Mouse (Mus musculus) MEL (cell line): ENCODE measurements around the gene Nfatc4.

Experiments
- SMC3 ChIP-seq: IDR thresholded peaks from 2 replicates; pipeline ENCODE4 v1.6.1; 2011; ENCODE audit warnings: low read depth, low read length, improper control_type of control experiment
- TAL1 ChIP-seq: IDR thresholded peaks from 2 replicates; pipeline ENCODE4 v1.6.1; 2012; ENCODE audit warnings: mild to moderate bottlenecking, inconsistent platforms, low read length, moderate library complexity, mixed read lengths

DNA sequence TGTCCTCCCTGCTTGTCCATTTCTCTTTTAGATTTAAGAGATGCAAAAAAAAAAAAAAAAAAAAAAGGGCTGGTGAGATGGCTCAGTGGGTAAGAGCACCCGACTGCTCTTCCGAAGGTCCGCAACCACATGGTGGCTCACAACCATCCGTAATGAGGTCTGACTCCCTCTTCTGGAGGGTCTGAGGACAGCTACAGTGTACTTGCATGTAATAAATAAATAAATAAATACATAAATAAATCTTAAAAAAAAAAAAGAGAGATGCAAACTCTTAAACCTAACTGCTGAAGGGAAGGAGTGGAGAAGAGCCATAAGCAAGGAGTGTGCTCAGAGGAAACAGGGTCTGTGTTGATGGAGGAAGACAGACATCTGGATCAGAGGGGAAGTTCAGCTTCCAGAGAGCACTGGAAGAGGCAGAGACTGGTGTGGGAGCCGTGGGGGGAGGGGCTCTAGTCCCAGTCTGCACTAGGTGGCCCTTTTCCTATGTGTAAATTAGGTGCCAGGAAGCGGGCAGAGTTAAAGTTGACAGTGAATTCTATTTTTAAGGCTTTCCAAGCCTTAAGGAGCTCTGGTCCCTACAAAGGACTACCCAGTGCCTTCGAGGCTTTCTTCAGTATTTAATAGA, 55.5 kb downstream of the Nfatc4 start:
- TF ChIP-seq TAL1 (no peak), SMC3 (no peak)
